8 mouse cellular contexts compared by ENCODE assay signal in the genomic region with DNA sequence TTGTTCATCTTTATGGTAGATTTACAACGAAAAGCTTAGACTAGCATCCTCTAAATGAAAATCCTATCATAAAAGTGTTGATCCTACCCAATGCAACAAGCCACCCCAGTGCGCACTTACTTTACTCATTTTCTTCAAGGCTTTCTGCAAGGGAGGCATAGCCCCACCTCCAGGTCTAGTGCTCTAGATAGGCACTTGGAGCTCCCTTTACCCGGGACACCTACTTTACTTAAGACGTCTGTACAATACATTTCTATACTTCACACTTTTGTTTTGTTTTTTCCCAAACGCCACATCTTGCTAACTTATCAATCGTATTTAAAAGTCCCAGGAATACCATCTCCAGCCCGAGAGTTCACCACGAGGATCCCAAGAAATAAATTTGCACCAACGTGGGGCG. TPM values are rescaled to one million over a fixed set of nuclear protein-coding genes. Genes with fewer than 3 reads are reported as not detected.
A peak's percentile ranks its signal among the peaks of the same experiment; 100 is the strongest.
DNase-seq lines count a peak whose midpoint lies in the region; ATAC-seq and TF ChIP-seq lines count a peak whose summit lies in the region.

No protein-coding gene starts in this region.

- no peak for ATAC-seq in CD4-positive, CD25-positive, alpha-beta regulatory T cell, adult 4 months
- ATAC-seq in limb, embryonic 15.5 days (ENCODE audit: insufficient number of reproducible peaks, low FRiP score, low TSS enrichment, low read depth) = no peak
- ATAC-seq in stomach, postnatal 0 days (ENCODE audit: low FRiP score, low TSS enrichment) = no peak

- peaks cover 7% of the 10 kb centered on the region; the same call in 1 of the 2 replicates for H3K36me3 ChIP-seq in thymus, adult 2 months (ENCODE audit: control insufficient read depth, insufficient read depth, low read length)
- H3K36me3 ChIP-seq in limb, embryonic 15.5 days = peaks cover 39% of the 10 kb centered on the region
- H3K36me3 ChIP-seq in stomach, postnatal 0 days (ENCODE audit: control insufficient read depth, insufficient read depth, low read length) = peaks cover 4% of the 10 kb centered on the region

- H3K9ac ChIP-seq in limb, embryonic 15.5 days = peak overlapping the region; percentile 83
- H3K9ac ChIP-seq in stomach, postnatal 0 days (ENCODE audit: low read length) = peak overlapping the region; percentile 73

- peak overlapping the region; percentile 66 for H3K4me2 ChIP-seq in limb, embryonic 15.5 days
- H3K4me2 ChIP-seq in stomach, postnatal 0 days (replicated peaks; ENCODE audit: low read depth) = peak overlapping the region; percentile 71

- no peak for TF ChIP-seq EP300 in stomach, postnatal 0 days (optimal IDR thresholded peaks at IDR 0.05)

- no peaks in the 10 kb centered on the region for H3K27me3 ChIP-seq in thymus, adult 2 months (ENCODE audit: control insufficient read depth, insufficient read depth, low read length)
- no peaks in the 10 kb centered on the region for H3K27me3 ChIP-seq in limb, embryonic 15.5 days
- H3K27me3 ChIP-seq in stomach, postnatal 0 days (ENCODE audit: control insufficient read depth, insufficient read depth, low read length) = no peaks in the 10 kb centered on the region

- peaks cover 3% of the 10 kb centered on the region for H3K4me1 ChIP-seq in thymus, adult 2 months (replicated peaks; ENCODE audit: control insufficient read depth, insufficient read depth, low read length)
- peaks cover 21% of the 10 kb centered on the region; the same call in 1 of the 2 replicates for H3K4me1 ChIP-seq in limb, embryonic 15.5 days
- H3K4me1 ChIP-seq in stomach, postnatal 0 days (replicated peaks; ENCODE audit: control insufficient read depth, insufficient read depth) = no peaks in the 10 kb centered on the region

- TF ChIP-seq POLR2A in thymus, adult 2 months (IDR thresholded peaks at IDR 0.05; ENCODE audit: control insufficient read depth, extremely low read depth, insufficient read depth, low read length, poor library complexity) = no peak

- peak overlapping the region; percentile 88 for H3K4me3 ChIP-seq in thymus, adult 2 months (ENCODE audit: control insufficient read depth, insufficient read depth, low read length)
- H3K4me3 ChIP-seq in limb, embryonic 15.5 days = peak overlapping the region; percentile 70
- peak overlapping the region; percentile 57 for H3K4me3 ChIP-seq in stomach, postnatal 0 days (ENCODE audit: low read depth, low read length)

- peak; percentile 35 for DNase-seq in CD4-positive, CD25-positive, alpha-beta regulatory T cell, adult 2 months (ENCODE audit: low read depth, low spot score)
- no peak for DNase-seq in thymus, adult 2 months
- no peak for DNase-seq in thymus, postnatal 25 days
- DNase-seq in stomach, postnatal 0 days (ENCODE audit: low spot score) = no peak
- no peak for DNase-seq in Muller cell, postnatal 12 days (ENCODE audit: inconsistent ontology term)
- no peak for DNase-seq in urinary bladder, postnatal 4 days (ENCODE audit: low spot score in 2 of 2)

- H3K9me3 ChIP-seq in limb, embryonic 15.5 days = no peaks in the 10 kb centered on the region
- H3K9me3 ChIP-seq in stomach, postnatal 0 days (ENCODE audit: control insufficient read depth, low read length) = no peaks in the 10 kb centered on the region

- 11% methylated on average over 10 of the region's 10 CpGs for WGBS in thymus, adult 2 months
- 11% methylated on average over 10 of the region's 10 CpGs for WGBS in limb, embryonic 15.5 days
- WGBS in stomach, postnatal 0 days = 6% methylated on average over 10 of the region's 10 CpGs

- peak overlapping the region; percentile 87 for H3K27ac ChIP-seq in thymus, adult 2 months (ENCODE audit: control insufficient read depth, insufficient read depth, low read length)
- H3K27ac ChIP-seq in limb, embryonic 15.5 days = peak overlapping the region; percentile 95
- peak overlapping the region; percentile 92 for H3K27ac ChIP-seq in stomach, postnatal 0 days (replicated peaks)

- no peak for TF ChIP-seq CTCF in thymus, adult 2 months (IDR thresholded peaks at IDR 0.05; ENCODE audit: borderline replicate concordance, control insufficient read depth, extremely low read depth, insufficient read depth, low read length, poor library complexity)
- TF ChIP-seq CTCF in stomach, postnatal 0 days (IDR thresholded peaks at IDR 0.05; ENCODE audit: low read depth) = no peak

RNA-seq across cellular contexts. Expression of a gene that starts 0.3 kb away (rescaled TPM):
- 10 to 100 TPM; 43.6 to 56.9 TPM for polyA plus RNA-seq in CD4-positive, CD25-positive, alpha-beta regulatory T cell, adult 4 months (2017; shearing (Covaris generic))
- 18.6 and 19.0 TPM in 2 replicates for polyA plus RNA-seq in thymus, adult 2 months (2012; rRNA removed)
- 42.8 and 43.2 TPM in 2 replicates for polyA plus RNA-seq in limb, embryonic 15.5 days (2015; fragmentation: Nextera tagmentation; extraction: Ambion mirVana)
- 20.9 and 23.7 TPM in 2 replicates for polyA plus RNA-seq in stomach, postnatal 0 days (2015; fragmentation: Nextera tagmentation; extraction: Ambion mirVana)

RNA-seq across cellular contexts. Expression of a gene that starts 0.6 kb away (rescaled TPM):
- polyA plus RNA-seq in CD4-positive, CD25-positive, alpha-beta regulatory T cell, adult 4 months (2017; shearing (Covaris generic)) = 10 to 100 TPM; 61.1 to 68.8 TPM
- polyA plus RNA-seq in thymus, adult 2 months (2012; rRNA removed) = 19.6 and 30.4 TPM in 2 replicates
- polyA plus RNA-seq in limb, embryonic 15.5 days (2015; fragmentation: Nextera tagmentation; extraction: Ambion mirVana) = 46.3 and 53.3 TPM in 2 replicates
- polyA plus RNA-seq in stomach, postnatal 0 days (2015; fragmentation: Nextera tagmentation; extraction: Ambion mirVana) = 29.3 and 32.8 TPM in 2 replicates

RNA-seq across cellular contexts. Expression of a gene that starts 20.8 kb away (rescaled TPM):
- polyA plus RNA-seq in CD4-positive, CD25-positive, alpha-beta regulatory T cell, adult 4 months (2017; shearing (Covaris generic)) = 100 to 1,000 TPM; 507 to 582 TPM
- 85.3 and 112 TPM in 2 replicates for polyA plus RNA-seq in thymus, adult 2 months (2012; rRNA removed)
- 207 and 212 TPM in 2 replicates for polyA plus RNA-seq in limb, embryonic 15.5 days (2015; fragmentation: Nextera tagmentation; extraction: Ambion mirVana)
- polyA plus RNA-seq in stomach, postnatal 0 days (2015; fragmentation: Nextera tagmentation; extraction: Ambion mirVana) = 107 and 111 TPM in 2 replicates

RNA-seq across cellular contexts. Expression of a gene that starts 52.0 kb away (rescaled TPM):
- polyA plus RNA-seq in CD4-positive, CD25-positive, alpha-beta regulatory T cell, adult 4 months (2017; shearing (Covaris generic)) = 100 to 1,000 TPM; 388 to 409 TPM
- polyA plus RNA-seq in thymus, adult 2 months (2012; rRNA removed) = 42.1 and 44.7 TPM in 2 replicates
- polyA plus RNA-seq in limb, embryonic 15.5 days (2015; fragmentation: Nextera tagmentation; extraction: Ambion mirVana) = 306 and 334 TPM in 2 replicates
- polyA plus RNA-seq in stomach, postnatal 0 days (2015; fragmentation: Nextera tagmentation; extraction: Ambion mirVana) = 192 and 230 TPM in 2 replicates
